Mouse (Mus musculus) embryonic facial prominence, embryonic 14.5 days (tissue): ENCODE data around the gene Mmp24. TPM values are rescaled to one million over a fixed set of nuclear protein-coding genes. Genes with fewer than 3 reads are reported as not detected.
A peak's percentile ranks its signal among the peaks of the same experiment; 100 is the strongest.

Source experiments
- ATAC-seq: fragments of 200-750 bp; cut with Nextera tagmentation; 2 replicates; pipeline ENCODE4 v1.8.0; 2017; ENCODE audit warnings: low read depth, moderate number of reproducible peaks, moderate TSS enrichment
- DNase-seq: peaks from one replicate; pipeline ENCODE4 v3.0.0-alpha.2; 2015; ENCODE audit warnings: low spot score
- H3K27ac ChIP-seq: fragments of 300-500 bp; sonication (generic); replicated peaks from 2 replicates; pipeline ENCODE4 v1.5.1; 2014; ENCODE audit warnings: low read depth, mild to moderate bottlenecking, low read length, moderate library complexity
- H3K27me3 ChIP-seq: fragments of 300-500 bp; sonication (generic); replicated peaks from 2 replicates; pipeline ENCODE4 v1.6.1; 2014; ENCODE audit warnings: low read length; ENCODE audit not compliant: control insufficient read depth, insufficient read depth
- H3K36me3 ChIP-seq: fragments of 300-500 bp; sonication (generic); 2 replicates; pipeline ENCODE4 v1.6.1; 2014; ENCODE audit warnings: low read length, mixed read lengths; ENCODE audit not compliant: control insufficient read depth, insufficient read depth
- H3K4me1 ChIP-seq: fragments of 300-500 bp; sonication (generic); 2 replicates; pipeline ENCODE4 v1.6.1; 2014; ENCODE audit warnings: antibody characterized with exemption, low read length; ENCODE audit not compliant: control insufficient read depth, insufficient read depth
- H3K4me2 ChIP-seq: fragments of 300-500 bp; sonication (generic); 2 replicates; pipeline ENCODE4 v1.6.1; 2014; ENCODE audit warnings: low read depth, mild to moderate bottlenecking, low read length, moderate library complexity, mixed read lengths
- H3K4me3 ChIP-seq: fragments of 300-500 bp; sonication (generic); 2 replicates; pipeline ENCODE4 v1.5.1; 2014; ENCODE audit warnings: low read depth, mild to moderate bottlenecking, low read length
- H3K9ac ChIP-seq: fragments of 300-500 bp; sonication (generic); 2 replicates; pipeline ENCODE4 v1.6.1; 2014; ENCODE audit warnings: low read depth, mild to moderate bottlenecking, low read length, moderate library complexity, mixed read lengths
- H3K9me3 ChIP-seq: fragments of 300-500 bp; sonication (generic); 2 replicates; pipeline ENCODE4 v1.6.1; 2016; ENCODE audit warnings: low read length; ENCODE audit not compliant: control insufficient read depth
- WGBS: fragments of 180-500 bp; shearing (Covaris S2); extraction: QIAGEN DNeasy Blood & Tissue Kit; methylation state at CpG from one replicate; pipeline ENCODE4 v1.1.7; 2014; 5-methylcytosine and 5-hydroxymethylcytosine counted together
- polyA plus RNA-seq: library from polyadenylated mRNA; unstranded; fragments of >200 nt; fragmentation: Nextera tagmentation; extraction: Ambion mirVana; gene quantifications from 2 replicates; pipeline ENCODE4 v1.2.1, GENCODE M21; 2014

The Mmp24 gene
- polyA plus RNA-seq, 1 experiment from 2014 or later: 0.51 TPM

DNA sequence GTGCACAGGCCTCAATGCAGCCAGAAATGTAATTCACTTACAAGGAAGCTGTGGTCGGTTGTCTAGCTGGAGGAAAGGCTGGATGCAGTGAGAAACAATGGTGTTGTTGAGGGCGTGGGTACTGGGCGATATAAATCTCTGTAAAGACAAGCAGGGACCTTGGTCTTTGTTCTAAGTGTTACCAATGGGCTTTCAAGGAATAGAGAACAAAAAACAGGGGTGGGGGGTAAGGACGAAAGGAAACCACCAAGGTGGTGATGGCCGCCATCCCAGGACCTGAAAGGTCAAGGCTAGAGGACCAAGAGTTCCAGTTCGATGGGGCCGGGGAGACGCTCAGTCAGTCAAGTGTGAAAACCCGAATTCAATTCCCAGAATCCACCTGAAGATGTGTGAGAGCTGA lies 37.3 kb upstream of the Mmp24 start:
- Histone ChIP-seq H3K27me3 (no peaks in the 10 kb centered on the region), H3K27ac (no peak overlapping the region), H3K4me1 (no peaks in the 10 kb centered on the region), H3K9me3 (no peaks in the 10 kb centered on the region), H3K4me3 (no peak overlapping the region), H3K9ac (no peak overlapping the region), H3K36me3 (no peaks in the 10 kb centered on the region), H3K4me2 (no peak overlapping the region)
- ATAC-seq: no peak
- no peak for DNase-seq
- 74% methylated on average over 9 of the region's 9 CpGs for WGBS

- WGBS: 78% methylated on average over 11 of the region's 11 CpGs
- H3K27ac ChIP-seq: no peak overlapping the region
Observed at GRCm38 (mm10) chr2:155742211-155742610, 32.9 kb upstream of the Mmp24 start.

DNA sequence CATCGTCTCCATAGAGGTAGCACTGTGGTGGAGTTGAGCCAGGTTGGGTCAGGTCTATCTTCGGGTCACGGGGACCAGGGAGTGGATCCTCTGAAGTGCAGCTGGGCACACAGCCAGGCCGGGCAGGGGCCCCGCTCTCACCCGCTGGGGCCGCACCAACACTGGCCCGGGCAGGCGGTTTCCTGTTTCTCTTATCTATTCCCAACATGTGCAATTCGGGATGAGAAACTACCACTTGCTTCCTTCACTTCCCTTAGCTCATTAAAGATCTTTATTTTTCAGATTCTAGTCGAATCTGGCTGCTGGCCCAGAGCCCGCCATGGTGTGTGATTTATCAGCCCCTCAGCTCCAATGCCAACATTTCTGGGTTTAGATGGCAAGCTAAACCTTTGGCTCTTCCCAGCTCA lies 32.2 kb upstream of the Mmp24 start:
- WGBS: 70% methylated on average over 12 of the region's 12 CpGs
- no peaks in the 10 kb centered on the region for H3K4me1 ChIP-seq
- no peak overlapping the region for H3K27ac ChIP-seq
- no peaks in the 10 kb centered on the region for H3K27me3 ChIP-seq
- no peaks in the 10 kb centered on the region for H3K36me3 ChIP-seq
- no peak overlapping the region for H3K4me3 ChIP-seq
- no peak overlapping the region for H3K4me2 ChIP-seq
- DNase-seq (no peak), ATAC-seq (0 out of 2 replicates have a peak, but pooled peaks have one; percentile 9)
- H3K9me3 ChIP-seq: no peaks in the 10 kb centered on the region
- no peak overlapping the region for H3K9ac ChIP-seq

More at GRCm38 (mm10) chr2:155742211-155742610, 32.9 kb upstream of the Mmp24 start:
- DNase-seq (no peak), ATAC-seq (no peak)
- no peaks in the 10 kb centered on the region for H3K36me3 ChIP-seq
- no peak overlapping the region for H3K4me2 ChIP-seq
- no peak overlapping the region for H3K4me3 ChIP-seq
- no peaks in the 10 kb centered on the region for H3K4me1 ChIP-seq
- no peaks in the 10 kb centered on the region for H3K9me3 ChIP-seq
- H3K9ac ChIP-seq: no peak overlapping the region
- no peaks in the 10 kb centered on the region for H3K27me3 ChIP-seq

DNA sequence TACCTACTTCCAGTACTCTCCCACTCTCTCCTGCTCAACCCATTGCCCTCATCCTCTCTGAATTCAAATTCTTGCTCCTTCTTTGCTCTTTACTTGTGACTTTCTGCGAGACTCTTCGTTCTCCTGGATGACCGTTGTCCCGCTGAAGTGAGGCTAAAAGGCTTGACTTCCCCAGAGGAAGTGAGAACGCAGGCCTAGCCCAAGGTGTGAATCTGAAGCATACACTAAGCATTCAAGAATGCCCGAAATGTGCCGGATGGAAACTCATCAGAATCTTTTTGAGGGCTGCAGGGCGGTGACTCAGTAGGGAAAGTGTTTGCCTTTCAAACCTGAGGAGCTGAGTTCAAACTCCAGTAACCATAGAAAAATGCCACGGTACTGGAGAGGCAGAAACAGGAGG lies 31.8 kb upstream of the Mmp24 start:
- WGBS: 85% methylated on average over 9 of the region's 9 CpGs
- Histone ChIP-seq H3K27me3 (no peaks in the 10 kb centered on the region), H3K36me3 (no peaks in the 10 kb centered on the region), H3K4me2 (no peak overlapping the region), H3K4me1 (no peaks in the 10 kb centered on the region), H3K27ac (no peak overlapping the region), H3K9ac (no peak overlapping the region), H3K4me3 (no peak overlapping the region), H3K9me3 (no peaks in the 10 kb centered on the region)
- ATAC-seq (no peak), DNase-seq (no peak)

- WGBS: 54% methylated on average over 3 of the region's 3 CpGs
Observed at GRCm38 (mm10) chr2:155745487-155745886, 29.7 kb upstream of the Mmp24 start.

GRCm38 (mm10) chr2:155749394-155749793 lies 25.7 kb upstream of the Mmp24 start:
- DNase-seq: no peak
- H3K4me2 ChIP-seq: no peak overlapping the region
- H3K27ac ChIP-seq: no peak overlapping the region
- no peak overlapping the region for H3K4me3 ChIP-seq
- H3K9me3 ChIP-seq: no peaks in the 10 kb centered on the region
- WGBS: 79% methylated on average over 4 of the region's 4 CpGs
- no peak overlapping the region for H3K9ac ChIP-seq
- no peak for ATAC-seq
- no peaks in the 10 kb centered on the region for H3K4me1 ChIP-seq
- no peaks in the 10 kb centered on the region for H3K36me3 ChIP-seq
- H3K27me3 ChIP-seq: 0 out of 2 replicates have a peak, but pooled peaks cover 4% of the 10 kb centered on the region

More at GRCm38 (mm10) chr2:155745487-155745886, 29.7 kb upstream of the Mmp24 start:
- Histone ChIP-seq H3K9me3 (no peaks in the 10 kb centered on the region), H3K27ac (no peak overlapping the region), H3K4me1 (no peaks in the 10 kb centered on the region), H3K4me2 (no peak overlapping the region), H3K4me3 (no peak overlapping the region), H3K27me3 (no peaks in the 10 kb centered on the region), H3K9ac (no peak overlapping the region), H3K36me3 (no peaks in the 10 kb centered on the region)
- DNase-seq (no peak), ATAC-seq (no peak)

DNA sequence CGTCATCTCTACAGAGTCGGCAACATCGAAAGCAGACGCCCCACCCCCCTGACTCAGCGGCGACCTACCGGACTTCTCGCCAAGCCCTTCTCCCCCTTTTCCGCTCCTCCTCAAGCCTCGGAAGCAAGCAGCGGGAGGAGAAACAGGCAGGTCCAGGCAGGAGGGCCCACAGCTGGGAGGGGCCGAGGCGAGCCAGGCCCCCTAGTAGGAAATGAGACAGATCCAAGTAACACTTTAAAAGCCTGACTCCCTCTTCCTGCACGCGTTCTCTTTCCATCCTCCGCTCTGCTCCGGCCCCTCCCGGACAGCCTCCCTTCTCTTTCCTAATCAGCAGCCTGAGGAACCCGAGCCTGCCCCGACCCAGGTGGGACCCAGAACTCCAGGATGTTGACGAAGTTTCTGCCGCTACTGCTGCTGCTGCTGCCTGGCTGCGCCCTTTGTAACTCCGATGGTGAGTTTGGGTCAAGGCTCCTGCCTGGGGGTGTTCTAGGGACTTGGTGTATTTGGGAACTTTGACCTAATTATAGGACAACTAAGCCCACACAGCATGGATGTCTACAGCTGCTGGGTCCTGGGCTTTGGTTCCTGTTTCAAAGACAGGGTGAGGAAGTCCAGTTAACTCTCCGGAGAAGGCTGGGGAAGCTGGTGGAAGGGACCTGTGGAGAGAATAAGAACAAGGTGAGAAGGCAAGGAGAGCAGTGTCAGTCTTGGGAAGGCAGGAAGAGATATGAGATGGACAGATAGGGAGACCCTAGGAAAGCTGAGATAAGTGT lies 23.9 kb upstream of the Mmp24 start, which contains the start of gene Procr:
Procr (plus strand) TSS at position 104 of the 773 bp plus-strand sequence.
- Histone ChIP-seq H3K36me3 (no peaks in the 10 kb centered on the region), H3K4me1 (no peaks in the 10 kb centered on the region), H3K9ac (peak within 1 kb of the TSS; percentile 56), H3K27ac (no peak within 1 kb of the TSS), H3K9me3 (no peaks in the 10 kb centered on the region), H3K4me3 (peak within 1 kb of the TSS; percentile 38), H3K27me3 (0 out of 2 replicates have a peak, but pooled peaks cover 4% of the 10 kb centered on the region), H3K4me2 (peak within 1 kb of the TSS; percentile 69)
- DNase-seq (peak; percentile 72), ATAC-seq (peak; percentile 84)
- WGBS: 1% methylated on average over 25 of the region's 25 CpGs

DNA sequence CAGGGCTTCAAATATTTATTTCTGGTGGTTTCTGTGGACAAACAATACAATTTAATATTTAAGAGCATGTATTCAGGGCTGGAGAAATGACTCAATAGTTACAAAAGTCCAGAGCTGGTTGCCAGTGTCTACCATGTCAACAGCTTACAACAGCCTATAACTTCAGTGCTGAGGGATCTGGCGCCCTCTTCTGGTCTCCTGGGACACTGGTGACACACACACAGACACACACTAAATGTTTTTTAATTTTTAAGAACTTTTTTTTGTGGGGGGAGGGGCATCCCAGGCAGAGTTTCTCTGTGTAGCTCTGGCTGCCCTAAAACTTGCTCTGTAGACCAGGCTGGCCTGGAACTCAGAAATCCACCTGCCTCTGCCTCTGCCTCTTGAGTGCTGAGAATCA lies 19.4 kb upstream of the Mmp24 start:
- Histone ChIP-seq H3K36me3 (no peaks in the 10 kb centered on the region), H3K4me1 (no peaks in the 10 kb centered on the region), H3K4me2 (no peak overlapping the region), H3K9ac (no peak overlapping the region), H3K4me3 (no peak overlapping the region), H3K9me3 (no peaks in the 10 kb centered on the region), H3K27me3 (0 out of 2 replicates have a peak, but pooled peaks cover 4% of the 10 kb centered on the region), H3K27ac (no peak overlapping the region)
- ATAC-seq (no peak), DNase-seq (peak; percentile 25)
- WGBS: 0% methylated on average over 1 of the region's 1 CpGs
